Mouse (Mus musculus) left cerebral cortex, postnatal 14 days (tissue): ENCODE results near the gene Kremen2. TPM values are rescaled to one million over a fixed set of nuclear protein-coding genes. Genes with fewer than 3 reads are reported as not detected.
A peak's percentile ranks its signal among the peaks of the same experiment; 100 is the strongest.

Experiments used
- DNase-seq, 2 experiments: peaks; one replicate each; pipeline ENCODE4 v3.0.0; 2021 to 2022; ENCODE audit warnings: low spot score in 2 of 2, mixed read lengths in 1 of 2
- intact Hi-C: fragments of 180-260 bp; cut with DNase I; formaldehyde crosslinking; loops from one replicate; pipeline ENCODE4 v1.15.1; 2025
- total RNA-seq, 2 experiments: library from RNA; stranded (reverse); gene quantifications; 2 replicates each; pipeline ENCODE4 v1.2.3; 2021

The Kremen2 gene
- total RNA-seq, 2 experiments from 2014 or later: 0.40 to 0.48 TPM

DNA sequence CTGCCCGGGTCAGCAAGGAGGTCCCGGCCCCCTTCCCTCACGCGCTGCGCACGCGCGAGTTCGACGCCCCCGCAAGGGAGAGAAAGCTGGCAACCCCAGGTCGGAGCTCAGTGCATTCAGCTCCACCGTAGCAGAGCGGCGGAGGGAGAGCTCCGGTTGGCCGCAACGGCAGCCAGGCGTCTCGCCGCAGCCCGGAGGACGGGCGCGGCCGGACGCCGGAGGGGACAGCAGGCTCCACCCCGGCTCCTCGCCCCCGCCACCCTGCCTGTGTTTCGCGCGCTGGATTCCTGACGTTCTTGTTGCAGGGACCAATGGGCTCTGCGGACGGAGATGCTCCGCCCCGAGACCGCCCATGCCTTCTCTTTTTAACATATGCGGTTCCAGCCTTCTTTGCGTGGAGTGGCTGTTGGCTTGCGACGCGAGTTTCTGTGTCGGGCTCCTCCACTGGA, 5.5 kb downstream of the Kremen2 start:
- intact Hi-C loops: no loop called here
- DNase-seq: peak; percentile 92 to 94

- intact Hi-C loops: no loop called here
- DNase-seq: peak in 1 of 2 experiments; percentile 45
Observed at GRCm38 (mm10) chr17:23739202-23740135, 6.2 kb downstream of the Kremen2 start.

DNA sequence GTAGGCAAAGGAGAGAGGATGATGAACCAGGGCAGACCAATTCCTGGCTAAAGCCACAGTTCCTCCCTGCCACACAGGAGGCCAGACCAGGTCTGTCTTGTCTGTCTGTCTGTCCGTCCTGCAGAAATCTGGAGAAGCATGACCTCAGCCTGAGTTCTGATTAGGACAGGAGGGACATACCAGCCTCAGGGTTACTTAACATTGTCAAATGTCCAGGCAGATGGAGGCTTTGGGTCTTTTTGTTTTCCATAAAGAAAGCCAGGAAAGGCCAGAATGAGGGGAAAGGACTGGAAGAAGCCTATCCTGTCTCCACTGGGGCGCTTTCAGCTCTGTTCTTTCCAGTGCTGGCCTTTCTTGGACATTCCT, 6.8 kb downstream of the Kremen2 start:
- no peak for DNase-seq
- intact Hi-C loops: no loop called here

DNA sequence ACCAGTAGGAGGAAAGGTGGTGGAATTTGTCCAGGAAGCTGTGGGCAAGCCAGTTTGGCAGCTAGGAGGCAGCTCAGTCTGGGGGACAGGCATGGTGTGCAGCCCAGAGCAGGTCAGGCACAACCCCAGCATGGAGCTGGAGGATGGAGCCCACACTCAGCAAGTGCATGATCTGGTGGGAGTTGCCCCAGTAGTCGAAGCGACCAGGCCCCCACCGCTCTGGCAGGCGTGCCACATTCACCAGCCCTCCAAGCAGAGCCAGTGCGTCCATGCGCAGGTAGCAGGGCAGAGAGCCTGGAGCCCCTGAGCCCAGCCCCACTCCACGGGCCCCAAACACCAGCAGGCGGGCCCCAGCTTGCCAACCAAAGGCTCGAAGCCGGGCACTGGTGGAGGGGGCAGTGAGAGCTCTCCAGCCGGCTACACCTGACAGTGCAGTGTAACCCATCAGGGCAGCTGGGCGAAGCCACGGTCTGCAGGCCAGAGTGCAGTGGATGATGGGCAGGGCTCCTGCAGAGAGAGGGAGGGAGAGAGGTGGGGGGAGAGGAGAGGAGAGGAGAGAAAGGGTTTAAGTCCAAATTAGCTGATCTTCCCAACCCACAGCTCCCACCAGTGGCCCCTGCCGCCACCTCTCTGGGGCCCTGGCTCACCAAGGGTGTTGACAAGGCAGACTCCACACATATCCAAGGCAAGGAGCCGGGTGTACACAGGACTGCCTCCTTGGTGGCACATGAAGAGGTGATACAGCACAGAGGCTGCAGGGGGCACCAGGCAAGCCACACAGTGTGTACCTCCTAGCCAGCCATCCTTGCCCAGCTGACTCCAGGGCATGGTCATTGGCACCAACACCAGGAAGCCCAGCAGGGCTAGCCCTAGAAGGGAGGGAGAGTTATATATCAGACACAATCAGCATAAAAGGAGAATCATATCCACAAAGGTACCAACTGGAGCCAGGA, 7.9 kb downstream of the Kremen2 start:
- no peak for DNase-seq
- intact Hi-C loops: no loop called here

DNA sequence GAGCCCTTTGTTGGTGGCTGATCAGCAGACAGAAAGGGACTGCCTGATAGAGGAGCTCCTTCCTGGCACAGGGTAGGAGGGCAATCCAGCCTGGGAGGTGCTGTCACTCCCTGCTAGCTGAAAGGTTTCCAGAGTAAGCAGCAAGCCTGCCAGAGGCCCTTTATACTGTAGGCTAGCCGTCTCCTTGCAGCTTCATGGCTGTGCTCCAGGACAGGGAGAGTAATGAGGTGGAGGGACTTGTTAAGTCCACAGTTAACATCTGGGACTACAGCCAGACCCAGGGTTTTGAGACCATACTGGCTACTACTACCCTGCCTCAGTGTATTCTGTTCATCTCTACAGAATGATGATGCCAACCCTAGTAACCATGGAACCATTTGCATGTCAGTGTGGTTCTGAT, 11.3 kb downstream of the Kremen2 start:
- no peak for DNase-seq
- intact Hi-C loops: no loop called here

GRCm38 (mm10) chr17:23730441-23730840, 15.2 kb downstream of the Kremen2 start:
- intact Hi-C loops: no loop called here
- DNase-seq: no peak

DNA sequence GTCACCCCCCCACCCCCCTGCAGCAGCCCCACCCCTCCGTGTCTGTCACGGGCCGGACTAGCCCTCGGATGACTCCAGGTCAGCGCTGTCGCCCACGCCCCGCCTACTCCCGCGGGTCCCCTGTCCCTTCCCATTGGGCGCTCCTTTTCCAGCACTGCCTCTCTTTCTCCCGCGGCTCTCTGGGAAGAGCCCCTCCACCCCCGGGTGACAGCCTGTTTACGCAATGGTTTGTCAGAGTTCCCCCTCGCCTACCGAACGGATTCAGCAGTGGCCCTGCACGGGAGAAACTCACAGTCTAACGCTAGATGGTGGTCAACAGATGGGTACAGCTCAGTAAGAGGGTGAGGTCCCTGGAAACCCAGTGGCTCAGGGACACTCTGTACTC, 18.9 kb downstream of the Kremen2 start:
- intact Hi-C loops: no loop called here
- peak; percentile 60 to 72 for DNase-seq

DNA sequence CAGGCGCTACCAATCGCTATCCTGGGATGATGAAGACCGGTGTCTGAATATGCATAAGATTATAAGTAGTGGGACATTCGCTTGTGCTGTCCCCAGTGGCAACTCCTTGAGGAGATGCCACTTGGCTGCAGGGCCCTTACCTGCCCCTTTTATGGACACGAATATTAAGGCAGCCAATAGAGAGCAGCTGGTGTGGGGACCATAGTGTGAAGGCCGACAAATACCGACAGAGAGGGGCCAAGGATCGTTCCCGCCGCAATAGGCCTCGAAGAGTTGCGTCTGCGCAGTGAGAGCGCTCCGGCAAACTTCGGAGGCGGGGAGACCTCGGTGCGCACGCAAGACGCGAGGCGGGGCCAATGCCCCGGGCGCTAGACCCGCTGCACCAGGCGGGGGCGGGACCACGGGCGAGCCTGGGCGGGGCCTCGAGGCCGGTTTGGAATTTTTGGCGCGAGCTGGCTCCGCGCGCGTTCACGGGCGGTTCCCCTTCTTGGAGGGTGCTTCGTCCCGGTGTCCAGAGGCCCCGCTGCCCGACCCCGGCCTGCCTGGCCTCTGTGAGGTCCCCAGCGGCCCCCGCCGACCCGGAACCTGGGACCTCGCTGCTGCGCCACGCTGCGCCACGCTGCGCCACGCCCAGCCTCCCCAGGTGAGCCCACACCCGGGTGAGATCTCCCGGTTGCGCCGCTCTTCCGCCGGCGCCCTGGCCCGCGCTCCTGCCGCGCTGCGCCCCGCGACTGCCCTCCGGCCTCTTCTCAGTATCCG, 19.5 kb downstream of the Kremen2 start, which contains the start of gene Pkmyt1:
TSS of gene Pkmyt1 (plus strand) at position 338 of the 759 bp plus-strand sequence.
- peak; percentile 94 for DNase-seq
- intact Hi-C loops: no loop called here

DNA sequence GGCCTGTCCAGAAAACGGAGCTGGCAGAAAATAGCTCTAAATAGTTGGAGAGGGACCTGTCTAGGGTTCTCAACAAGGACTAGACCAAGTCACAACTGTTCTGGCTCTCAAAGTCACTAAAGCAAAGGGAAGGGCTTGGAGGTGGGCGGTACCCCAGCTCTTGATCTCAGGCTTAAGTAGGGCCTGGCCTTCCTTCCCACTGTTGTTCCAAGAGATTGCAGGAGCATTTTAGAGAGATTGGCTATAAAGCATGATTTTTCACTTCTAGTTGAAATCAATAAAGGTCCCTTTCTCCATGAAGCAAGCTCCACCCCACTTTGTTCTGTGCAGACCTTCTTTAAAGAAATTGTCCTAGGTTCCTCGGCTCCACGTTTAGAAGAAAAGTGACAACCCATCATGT, 20.2 kb downstream of the Kremen2 start:
- DNase-seq: no peak
- intact Hi-C loops: no loop called here

DNA sequence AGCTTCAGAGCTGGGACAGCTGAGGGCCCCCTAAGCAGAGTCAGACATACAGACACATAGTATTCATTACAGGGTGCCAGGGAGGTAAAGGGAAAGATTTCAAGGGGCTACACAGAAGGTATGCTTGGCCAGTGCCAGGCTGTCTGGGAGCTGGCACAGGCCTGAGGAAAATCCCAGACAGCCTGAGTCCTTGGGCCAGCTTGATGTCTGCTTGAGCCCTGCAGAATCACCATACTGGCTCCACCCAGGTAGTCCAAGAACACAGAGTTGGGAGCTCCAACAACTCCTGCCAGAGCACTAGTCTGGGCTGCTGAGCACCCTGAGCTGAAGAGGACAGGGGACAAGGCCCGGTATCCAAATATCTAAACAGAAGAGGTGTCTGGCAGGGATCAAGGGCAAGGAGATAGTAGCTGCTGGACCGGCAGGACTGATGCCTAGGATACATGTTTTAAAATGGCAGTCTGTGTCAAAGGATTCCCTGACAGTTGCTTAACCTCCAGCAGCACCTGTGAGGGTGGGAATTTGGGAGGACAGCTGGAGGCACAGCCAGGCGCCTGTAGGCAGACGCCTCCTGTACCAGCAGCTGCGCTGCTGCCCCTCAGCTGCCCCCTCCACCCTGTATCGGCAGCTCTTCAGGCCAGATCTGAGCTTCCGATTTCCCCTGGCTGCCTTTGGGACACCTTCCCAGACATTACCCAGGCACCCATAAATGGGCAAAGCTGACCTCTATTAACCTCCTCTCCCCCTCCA, 23.1 kb downstream of the Kremen2 start, which contains the start of gene 1520401A03Rik:
TSS of gene 1520401A03Rik (minus strand) at position 408 of the 750 bp plus-strand sequence.
- DNase-seq: no peak
- intact Hi-C loops: no loop called here

DNA sequence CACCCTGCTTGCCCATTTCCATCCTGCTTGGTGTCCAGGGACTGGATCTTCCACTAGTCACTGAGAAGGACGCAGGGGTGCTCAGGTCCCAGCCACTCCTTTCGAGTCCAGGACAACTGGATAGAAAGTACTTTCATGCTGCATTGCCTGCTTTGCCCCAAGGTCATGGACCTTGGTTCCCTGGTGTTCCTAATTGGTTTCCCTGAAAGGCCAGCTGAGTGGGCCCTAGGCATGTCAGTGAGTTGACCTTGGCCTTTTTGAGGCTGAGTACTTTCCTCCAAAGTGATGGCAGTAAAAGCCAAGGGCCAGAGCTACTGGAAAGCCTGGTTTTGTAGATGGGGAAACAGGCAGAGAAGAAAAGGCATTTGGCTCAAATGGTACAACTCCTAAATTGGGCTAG, 23.7 kb downstream of the Kremen2 start:
- intact Hi-C loops: no loop called here
- DNase-seq: no peak

GRCm38 (mm10) chr17:23719455-23719854, 26.2 kb downstream of the Kremen2 start:
- no peak for DNase-seq
- intact Hi-C loops: no loop called here

DNA sequence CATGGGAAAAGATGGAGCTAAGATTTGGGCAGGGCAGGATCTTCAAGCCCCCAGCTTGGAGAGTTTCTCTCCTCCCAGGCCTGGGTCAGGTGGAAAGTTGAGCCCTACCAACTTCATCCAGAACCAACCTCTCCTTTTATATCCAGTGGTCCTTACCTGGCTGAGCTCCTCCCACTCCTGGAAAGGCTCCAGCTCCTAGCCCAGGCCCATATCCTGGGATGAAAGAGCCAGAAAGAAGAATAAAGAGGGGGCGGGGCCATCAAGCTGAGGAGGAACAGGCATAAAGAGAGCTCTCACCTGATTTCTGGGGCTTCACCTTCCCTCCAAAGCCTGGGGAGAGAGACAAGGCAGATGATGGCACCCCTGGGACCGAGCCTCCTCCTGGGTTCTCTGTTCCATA, 28.6 kb downstream of the Kremen2 start:
- DNase-seq: no peak
- intact Hi-C loops: no loop called here

DNA sequence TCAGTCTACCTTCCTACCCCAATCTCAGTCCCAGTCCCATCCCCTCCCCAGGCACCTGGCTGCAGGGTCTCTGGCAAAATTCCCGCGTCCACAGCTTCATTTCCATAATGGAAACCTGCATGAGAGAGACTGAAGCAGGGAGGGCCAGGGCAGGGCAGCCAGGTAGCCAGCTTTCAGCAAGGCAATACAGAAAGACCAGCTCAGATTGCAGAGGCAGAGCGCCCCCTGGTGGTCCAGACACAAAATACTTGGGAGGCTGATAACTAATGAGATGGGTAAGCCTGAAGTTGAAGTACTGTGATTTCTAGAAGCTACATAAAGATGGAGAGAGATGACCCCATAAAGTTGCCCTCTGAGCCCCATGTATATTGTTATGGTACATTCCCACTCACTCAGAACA, 39.4 kb downstream of the Kremen2 start:
- intact Hi-C loops: no loop called here

GRCm38 (mm10) chr17:23705525-23706104, 40.0 kb downstream of the Kremen2 start:
- DNase-seq: no peak
- intact Hi-C loops: no loop called here

More for the DNA sequence above, 39.4 kb downstream of the Kremen2 start:
- DNase-seq: peak; percentile 76 to 79

DNA sequence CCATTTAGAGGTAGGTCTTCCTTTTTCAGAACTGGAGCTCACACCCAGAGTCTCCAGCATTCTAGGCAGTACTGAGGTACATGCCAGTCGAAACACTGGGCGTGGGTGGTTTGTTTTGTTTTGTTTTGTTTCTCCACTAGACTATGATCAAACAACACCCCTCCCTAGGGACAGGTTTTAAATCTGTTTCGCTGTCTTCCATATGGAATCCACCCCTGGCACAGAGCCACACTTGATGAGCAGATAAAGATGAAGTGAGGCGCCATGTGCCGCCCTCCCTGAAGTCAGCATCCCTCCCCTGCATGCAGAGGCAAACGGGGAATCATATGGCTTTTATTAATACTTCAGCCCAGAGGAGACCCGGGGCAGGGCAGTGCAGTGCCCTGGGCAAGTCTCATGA, 40.9 kb downstream of the Kremen2 start:
- DNase-seq: peak; percentile 47 to 58
- intact Hi-C loops: loop anchor here (5.0 kb wide), 1 partner anchor 42 kb away; the partner anchor contains the start of gene Bicdl2

DNA sequence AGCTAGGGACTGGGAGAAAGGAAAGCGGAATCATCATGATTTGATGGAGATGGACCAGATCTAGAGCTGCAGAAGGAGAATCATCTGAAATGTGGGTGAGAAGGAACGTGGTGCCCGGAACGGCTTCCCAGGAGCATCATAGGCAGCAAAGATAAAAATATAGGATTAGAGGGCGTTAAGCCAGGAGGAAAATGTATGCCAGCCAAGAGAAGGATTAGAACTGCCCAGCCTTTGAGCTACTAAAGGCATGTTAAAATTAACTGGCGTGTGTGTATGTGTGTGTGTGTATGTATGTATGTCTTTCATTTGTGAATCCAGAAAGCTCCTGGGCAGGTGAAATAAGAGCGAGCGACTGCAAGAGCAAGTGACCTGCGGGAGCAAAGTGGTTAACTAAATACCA, 42.3 kb downstream of the Kremen2 start:
- DNase-seq: peak in 1 of 2 experiments; percentile 34

DNA sequence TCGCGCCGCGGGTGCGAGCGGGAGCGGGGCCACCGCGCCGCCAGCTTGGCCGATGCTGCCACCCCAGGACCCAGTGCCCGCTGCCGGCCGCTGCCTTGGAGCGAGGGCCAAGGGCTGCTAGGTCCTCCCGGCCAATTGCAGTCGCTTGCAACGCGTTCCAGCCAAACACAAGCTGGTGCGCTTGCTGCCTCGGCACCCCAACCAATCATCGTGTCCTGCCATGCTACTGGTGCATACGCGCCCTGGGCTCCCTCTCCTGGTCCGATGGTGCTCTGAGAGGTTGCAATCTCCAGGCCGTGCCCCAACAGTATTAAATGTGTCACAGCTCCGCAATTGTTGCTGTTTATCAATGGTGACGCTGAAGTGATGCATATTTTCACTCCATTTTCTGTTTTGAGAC, 45.6 kb downstream of the Kremen2 start:
- intact Hi-C loops: loop anchor here (5.0 kb wide), 1 partner anchor 38 kb away; the partner anchor contains the start of gene Bicdl2
- peak; percentile 91 to 94 for DNase-seq

More for the DNA sequence above, 42.3 kb downstream of the Kremen2 start:
- intact Hi-C loops: loop anchor here (5.0 kb wide), 1 partner anchor 41 kb away; the partner anchor contains the start of gene Bicdl2
